Mouse (Mus musculus) retina, embryonic 14.5 days (tissue): Measurements from ENCODE around the gene Bod1.

Experiments used
- DNase-seq: peaks from one replicate; pipeline ENCODE4 v3.0.0-alpha.2; 2015; ENCODE audit warnings: low spot score

Gene Bod1

GRCm38 (mm10) chr11:31671354-31672169, at the start of gene Bod1:
Bod1 (minus strand) TSS chr11:31671885.
- peak; percentile 96 for DNase-seq

GRCm38 (mm10) chr11:31719090-31719489, 47.4 kb upstream of the Bod1 start:
- no peak for DNase-seq

GRCm38 (mm10) chr11:31717926-31718735, 46.4 kb upstream of the Bod1 start:
- no peak for DNase-seq

DNA sequence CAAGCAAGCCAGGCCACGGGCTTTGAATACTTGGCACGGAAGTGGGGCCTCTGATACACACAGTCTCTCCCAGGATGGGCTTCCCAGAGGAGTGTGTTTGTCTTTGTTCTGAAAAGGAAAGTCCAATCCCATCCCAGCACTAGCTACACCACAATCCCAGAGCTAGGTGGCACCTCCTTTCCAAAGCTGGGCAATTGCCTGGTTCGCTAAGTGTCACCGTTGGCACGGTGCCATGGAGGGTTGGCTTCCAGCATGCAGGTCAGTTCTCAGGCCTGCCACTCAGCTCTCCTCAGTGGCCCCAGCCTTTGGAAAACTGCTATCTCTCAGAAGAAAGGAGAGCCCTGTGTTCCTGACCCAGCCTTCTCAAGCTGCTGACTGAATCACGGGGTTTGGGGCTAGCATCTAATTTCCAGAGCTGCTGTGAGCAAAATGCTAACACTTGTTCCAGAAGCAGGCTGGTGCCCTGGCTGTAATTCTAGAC, 42.0 kb upstream of the Bod1 start:
- peak; percentile 65 for DNase-seq

DNA sequence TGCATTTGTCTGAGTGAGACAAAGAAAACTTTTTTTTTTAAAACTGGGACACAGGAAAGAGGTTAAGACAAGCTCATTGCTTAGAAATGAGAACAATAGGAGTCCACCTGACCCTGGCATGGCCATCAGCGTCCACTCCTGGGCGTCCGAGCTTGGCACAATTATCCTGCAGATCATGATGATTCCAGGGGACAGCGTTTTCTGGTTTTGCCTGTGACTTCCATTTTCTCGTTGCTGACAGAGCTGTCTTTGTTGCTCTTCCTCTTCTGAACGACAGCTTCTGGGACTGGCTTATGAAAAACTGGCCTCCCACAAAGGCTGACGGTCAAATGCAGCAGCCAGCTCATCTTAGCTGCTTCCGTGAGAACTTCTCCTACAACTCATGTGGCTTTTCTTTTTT, 41.4 kb upstream of the Bod1 start:
- DNase-seq: peak; percentile 68

DNA sequence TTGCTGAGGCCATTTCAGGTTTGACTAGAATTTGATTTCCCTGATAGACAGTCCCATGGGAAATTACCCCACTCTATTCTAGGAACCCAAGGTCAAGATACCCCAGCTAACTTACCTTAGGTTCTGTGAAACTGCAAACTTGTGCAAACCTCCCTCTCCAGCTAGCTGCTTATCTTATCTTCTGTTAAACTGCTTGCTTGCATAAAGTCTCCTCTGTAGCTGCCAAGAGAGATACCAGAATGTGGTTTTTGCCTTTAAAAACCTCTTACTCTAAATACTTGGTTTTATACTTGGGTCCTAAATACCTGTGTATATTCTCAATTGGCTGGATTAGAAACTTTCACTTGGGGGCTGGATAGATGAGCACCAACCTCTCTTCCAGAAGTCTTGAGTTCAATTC, 36.1 kb upstream of the Bod1 start:
- DNase-seq: no peak

- no peak for DNase-seq
These were observed 31.5 kb upstream of the Bod1 start for GRCm38 (mm10) chr11:31703173-31703572.

DNA sequence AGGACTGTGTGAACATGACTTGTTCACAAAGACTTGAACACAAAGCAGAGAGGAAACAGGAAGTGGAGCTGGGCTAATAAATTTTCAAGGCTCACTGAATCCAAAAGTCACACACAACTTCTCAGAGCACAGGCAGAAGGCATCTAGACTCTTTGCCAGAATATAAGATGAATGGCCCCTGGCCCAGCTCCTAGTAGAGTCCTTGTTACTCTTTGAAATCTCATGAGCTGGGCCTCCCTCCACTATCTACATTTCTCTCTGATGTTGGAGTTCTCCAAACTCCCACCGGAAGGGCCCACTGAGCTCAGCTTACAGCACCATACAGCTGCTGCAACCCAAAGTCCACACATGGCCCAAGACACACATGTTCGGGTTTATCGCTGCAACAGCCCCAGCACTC, 30.2 kb upstream of the Bod1 start:
- no peak for DNase-seq

- no peak for DNase-seq
These were observed 27.8 kb upstream of the Bod1 start for GRCm38 (mm10) chr11:31699502-31699901.

DNA sequence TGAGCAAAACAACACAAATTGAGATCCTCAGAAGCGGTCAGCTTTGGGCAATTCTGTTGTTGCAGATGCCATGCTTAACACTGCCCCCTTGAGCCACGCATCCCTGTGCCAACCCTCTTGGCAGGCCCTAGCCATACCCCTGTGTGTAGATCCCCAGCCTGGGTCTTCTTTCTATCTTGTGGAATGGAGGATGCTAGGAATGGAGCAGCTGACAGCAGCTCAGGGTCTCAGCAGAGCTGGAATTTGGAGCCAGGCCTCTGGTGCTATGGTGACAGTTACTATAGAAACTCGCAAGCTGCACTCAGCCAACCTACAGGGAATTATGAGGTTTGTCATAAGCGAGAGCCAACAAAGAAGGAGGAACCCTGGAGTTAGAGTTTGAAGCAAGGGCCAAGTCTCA, 23.1 kb upstream of the Bod1 start:
- peak; percentile 76 for DNase-seq

DNA sequence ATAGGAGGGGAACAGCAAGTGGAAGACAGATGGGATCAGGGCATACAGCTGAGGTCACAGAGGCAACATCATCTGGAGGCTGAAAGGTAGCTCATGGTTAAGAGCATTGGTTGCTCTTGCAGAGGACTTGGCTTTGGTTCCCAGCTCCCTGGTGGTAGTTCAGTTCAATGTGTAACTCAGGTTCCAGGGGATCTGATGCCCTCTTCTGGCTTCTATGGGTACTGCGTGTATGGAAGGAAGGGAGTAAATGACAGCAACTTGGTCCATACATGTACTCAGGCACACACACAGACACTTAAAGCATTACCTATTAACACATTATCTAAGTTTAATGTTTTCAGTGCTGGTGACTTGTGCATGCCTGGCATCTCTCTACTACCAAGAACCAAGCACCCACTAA, 22.4 kb upstream of the Bod1 start:
- no peak for DNase-seq

- DNase-seq: no peak
These were observed 21.6 kb upstream of the Bod1 start for GRCm38 (mm10) chr11:31693322-31693721.

DNA sequence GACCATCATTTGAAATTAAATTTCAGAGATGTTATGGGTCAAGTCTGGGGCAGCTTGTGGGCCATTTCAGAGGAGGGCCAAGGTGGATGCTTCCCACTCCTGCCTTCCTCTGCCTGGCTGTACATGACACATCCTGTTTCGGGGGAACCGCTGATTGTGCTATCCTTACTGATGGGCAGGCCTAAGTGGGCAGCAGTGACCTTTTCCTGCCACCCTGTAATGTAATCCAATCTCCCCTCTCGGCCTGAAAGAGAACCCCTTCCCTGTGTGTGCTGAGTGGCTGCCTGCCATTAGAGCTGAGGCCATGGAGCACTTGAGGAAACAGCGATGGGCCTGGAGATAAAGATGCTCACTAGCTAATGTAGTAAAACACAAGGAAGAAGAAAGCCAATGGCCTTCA, 17.3 kb upstream of the Bod1 start:
- DNase-seq: no peak

GRCm38 (mm10) chr11:31684913-31685567, 13.4 kb upstream of the Bod1 start:
- no peak for DNase-seq

DNA sequence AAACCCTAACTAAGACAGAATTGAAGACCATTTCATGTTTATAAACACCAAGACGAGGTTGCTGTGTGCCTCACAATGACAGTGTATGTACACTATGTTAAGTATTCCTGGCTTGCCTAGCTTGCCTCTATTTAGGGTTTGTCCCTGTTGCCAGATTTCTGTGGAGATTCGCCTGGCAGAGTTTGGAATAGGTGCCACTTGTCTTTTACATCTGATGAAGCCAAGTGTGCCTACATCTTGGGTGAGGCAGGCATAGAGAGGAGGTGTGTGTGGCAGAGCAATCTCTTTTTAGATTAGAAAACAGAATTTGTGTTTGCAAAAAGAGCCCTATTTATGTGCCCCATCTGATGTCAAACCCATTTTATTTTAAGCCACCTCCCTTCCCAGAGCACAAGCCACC, 12.4 kb upstream of the Bod1 start:
- DNase-seq: no peak

DNA sequence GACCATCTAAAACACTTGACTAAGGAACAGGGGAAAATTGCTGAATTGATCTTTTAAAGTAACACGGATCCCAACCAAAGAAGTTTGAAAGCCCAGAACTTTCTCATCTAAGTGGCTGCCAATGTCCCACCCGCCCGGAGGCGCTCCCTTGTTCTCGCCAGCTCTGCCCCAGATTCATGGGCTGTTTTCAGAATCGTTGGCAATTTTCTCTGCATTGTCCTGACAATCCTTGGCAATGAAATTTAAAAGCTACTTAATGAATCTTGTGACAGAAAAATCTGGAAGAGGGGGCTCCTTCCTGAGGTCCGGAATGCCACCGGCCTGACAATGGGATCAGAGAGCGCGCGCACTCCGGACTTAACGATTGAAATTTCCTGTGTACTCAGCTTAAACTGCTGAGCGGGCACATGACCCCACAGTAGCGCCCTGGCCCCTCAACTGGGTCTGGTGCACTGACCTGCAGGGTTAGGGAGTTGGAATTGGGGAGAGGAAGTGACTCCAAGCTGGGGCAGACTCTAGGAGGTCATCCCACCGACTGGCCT, 8.2 kb upstream of the Bod1 start:
- DNase-seq: no peak

- DNase-seq: no peak
These were observed 5.6 kb upstream of the Bod1 start for GRCm38 (mm10) chr11:31677309-31677708.

DNA sequence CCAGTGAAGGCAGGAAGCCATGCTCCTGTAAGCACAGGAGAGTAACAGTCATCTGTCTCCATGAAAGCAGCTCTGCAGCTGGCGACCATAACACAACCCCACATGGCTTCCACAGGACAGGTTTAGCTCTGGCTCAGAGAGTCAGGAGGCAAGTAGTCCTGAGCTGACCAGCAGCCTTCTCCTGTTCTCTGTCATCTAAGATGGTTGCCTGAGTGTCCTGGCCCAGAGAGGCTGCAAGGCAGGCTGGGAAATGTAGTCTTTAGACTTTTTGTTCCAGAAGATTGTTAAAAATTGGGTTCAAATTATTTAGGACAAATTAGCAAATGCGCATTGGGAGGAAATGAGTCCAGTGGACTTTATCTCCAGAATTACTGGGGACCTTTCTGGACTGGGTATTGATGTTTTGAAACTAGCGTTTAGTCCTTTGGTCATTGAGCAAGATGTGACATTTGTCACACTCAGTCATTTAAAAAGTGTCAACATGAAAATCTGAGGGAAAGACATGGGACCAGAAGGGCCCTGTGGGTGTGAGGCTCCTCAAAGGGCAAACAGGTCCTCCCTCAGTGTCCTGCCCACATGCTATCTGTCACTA, 5.1 kb upstream of the Bod1 start:
- peak; percentile 35 for DNase-seq

DNA sequence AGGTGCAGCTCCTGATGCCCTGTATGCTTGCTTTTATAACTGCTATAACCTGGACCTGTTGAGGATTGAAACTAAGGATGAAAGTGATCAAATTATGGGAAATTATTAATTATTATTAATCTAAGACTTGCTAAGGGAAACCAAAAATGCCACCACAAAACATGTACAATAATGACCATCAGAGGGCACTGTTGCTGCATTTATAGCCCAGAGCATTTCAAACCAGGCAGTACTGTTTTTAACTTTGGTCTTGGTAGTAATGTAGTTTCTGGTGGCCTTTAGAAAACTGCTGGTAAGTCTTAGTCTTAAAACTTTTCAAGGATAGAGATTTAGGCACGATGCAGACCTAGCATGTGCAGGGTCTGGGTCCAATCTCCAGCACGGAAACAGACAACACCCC, 3.7 kb upstream of the Bod1 start:
- peak; percentile 89 for DNase-seq

GRCm38 (mm10) chr11:31672170-31672563, 482 bp upstream of the Bod1 start:
- DNase-seq: no peak

- DNase-seq: no peak
These were observed 1.2 kb downstream of the Bod1 start for GRCm38 (mm10) chr11:31670468-31670921.
